In the genomic region with DNA sequence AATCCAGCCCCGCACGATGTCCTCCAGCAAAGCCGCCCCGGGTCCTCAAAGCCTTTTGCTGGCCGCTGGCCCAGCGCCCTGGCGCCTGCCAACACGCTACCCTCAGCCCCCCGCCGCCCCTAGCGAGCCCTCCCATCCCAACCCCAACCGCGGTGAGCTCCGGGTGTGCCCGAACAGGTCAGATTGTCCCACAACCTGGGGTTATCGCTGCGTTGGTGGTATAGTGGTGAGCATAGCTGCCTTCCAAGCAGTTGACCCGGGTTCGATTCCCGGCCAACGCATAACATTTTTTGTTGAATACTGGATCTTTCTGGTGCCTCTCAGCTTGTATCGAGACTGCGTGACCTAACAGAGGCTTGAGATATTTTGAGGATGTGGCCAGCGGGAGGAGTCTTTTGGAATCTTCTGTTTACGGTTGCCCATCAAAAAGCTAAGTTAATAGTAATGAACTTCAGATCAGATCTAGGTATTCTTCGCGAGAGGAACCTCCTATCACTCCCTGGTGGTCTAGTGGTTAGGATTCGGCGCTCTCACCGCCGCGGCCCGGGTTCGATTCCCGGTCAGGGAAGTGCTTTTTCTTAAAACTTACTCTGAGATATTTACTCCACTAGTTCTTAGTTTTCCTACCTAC, we compare ENCODE assay signal across 8 mouse cellular contexts. TPM values are rescaled to one million over a fixed set of nuclear protein-coding genes. Genes with fewer than 3 reads are reported as not detected.
DNase-seq lines count a peak whose midpoint lies in the region; ATAC-seq and TF ChIP-seq lines count a peak whose summit lies in the region.

No protein-coding gene starts in this region.

- no peak overlapping the region for H3ac ChIP-seq in myocyte (ENCODE audit: control insufficient read depth, insufficient read length)

- no peaks in the 10 kb centered on the region for H3K9me3 ChIP-seq in heart, embryonic 13.5 days
- H3K9me3 ChIP-seq in kidney, postnatal 0 days (replicated peaks; ENCODE audit: low read length): no peaks in the 10 kb centered on the region
- no peaks in the 10 kb centered on the region for H3K9me3 ChIP-seq in liver, embryonic 11.5 days (ENCODE audit: control insufficient read depth, low read length)

- no peaks in the 10 kb centered on the region for H3K79me2 ChIP-seq in myocyte (ENCODE audit: control insufficient read depth, insufficient read depth)

- peak; percentile 66 for ATAC-seq in erythroid progenitor cell, adult 5-6 weeks (replicated peaks; ENCODE audit: low FRiP score, poor library complexity, severe bottlenecking)
- peak; percentile 81 for ATAC-seq in heart, embryonic 13.5 days (ENCODE audit: extremely low read depth, insufficient number of reproducible peaks, low FRiP score, low TSS enrichment)
- ATAC-seq in kidney, postnatal 0 days (replicated peaks; ENCODE audit: low FRiP score, low read depth): peak; percentile 90
- peak; percentile 86 for ATAC-seq in liver, embryonic 11.5 days (replicated peaks; ENCODE audit: low FRiP score)

- WGBS in heart, embryonic 13.5 days: under 1% methylated on average over 35 of the region's 35 CpGs
- under 1% methylated on average over 35 of the region's 35 CpGs for WGBS in kidney, postnatal 0 days
- WGBS in liver, embryonic 11.5 days: under 1% methylated on average over 35 of the region's 35 CpGs

- peak; percentile 1; the same call in 1 of the 2 replicates for TF ChIP-seq CTCF in kidney, postnatal 0 days (IDR thresholded peaks at IDR 0.05; ENCODE audit: low read depth)

- peak overlapping the region; percentile 86 for H3K9ac ChIP-seq in heart, embryonic 13.5 days
- peak overlapping the region; percentile 46 for H3K9ac ChIP-seq in kidney, postnatal 0 days (ENCODE audit: low read depth, low read length)
- peak overlapping the region; percentile 74 for H3K9ac ChIP-seq in liver, embryonic 11.5 days (ENCODE audit: low read depth, low read length)

- DNase-seq in CD4-positive, CD25-positive, alpha-beta regulatory T cell, adult 2 months (ENCODE audit: low read depth, low spot score): peak; percentile 83
- peak; percentile 85 for DNase-seq in kidney, postnatal 0 days (ENCODE audit: low spot score)
- peak; percentile 91 for DNase-seq in liver, embryonic 11.5 days (ENCODE audit: low spot score)
- peak; percentile 83 to 93 for DNase-seq in spleen, postnatal 4 days (ENCODE audit: low spot score in 2 of 2)

- H3K36me3 ChIP-seq in heart, embryonic 13.5 days: no peaks in the 10 kb centered on the region
- H3K36me3 ChIP-seq in kidney, postnatal 0 days (ENCODE audit: insufficient read depth, low read length): no peaks in the 10 kb centered on the region
- no peaks in the 10 kb centered on the region for H3K36me3 ChIP-seq in liver, embryonic 11.5 days (ENCODE audit: control insufficient read depth, insufficient read depth, low read length)
- H3K36me3 ChIP-seq in myocyte (ENCODE audit: control insufficient read depth, insufficient read depth): no peaks in the 10 kb centered on the region

- H3K4me2 ChIP-seq in heart, embryonic 13.5 days: peak overlapping the region; percentile 75
- peak overlapping the region; percentile 58 for H3K4me2 ChIP-seq in kidney, postnatal 0 days (ENCODE audit: low read length)
- peak overlapping the region; percentile 86 for H3K4me2 ChIP-seq in liver, embryonic 11.5 days
- peak overlapping the region; percentile 58 for H3K4me2 ChIP-seq in myocyte (ENCODE audit: low read depth)

- no peak overlapping the region for H3K27ac ChIP-seq in brown adipose tissue, adult 24 weeks (replicated peaks; ENCODE audit: low read depth, low read length)
- H3K27ac ChIP-seq in heart, embryonic 13.5 days (replicated peaks): peak overlapping the region; percentile 78
- H3K27ac ChIP-seq in kidney, postnatal 0 days: peak overlapping the region; percentile 21; the same call in 1 of the 2 replicates
- peak overlapping the region; percentile 70 for H3K27ac ChIP-seq in liver, embryonic 11.5 days (ENCODE audit: low read depth, low read length)

- TF ChIP-seq POLR2A in myocyte (IDR thresholded peaks at IDR 0.05; ENCODE audit: insufficient read length, low read depth): no peak

- no peaks in the 10 kb centered on the region for H3K4me1 ChIP-seq in brown adipose tissue, adult 24 weeks (ENCODE audit: control insufficient read depth, insufficient read depth, insufficient read length, low read length)
- peaks cover 13% of the 10 kb centered on the region for H3K4me1 ChIP-seq in heart, embryonic 13.5 days
- no peaks in the 10 kb centered on the region for H3K4me1 ChIP-seq in kidney, postnatal 0 days (replicated peaks; ENCODE audit: insufficient read depth, low read length)
- peaks cover 15% of the 10 kb centered on the region for H3K4me1 ChIP-seq in liver, embryonic 11.5 days (replicated peaks; ENCODE audit: control insufficient read depth, insufficient read depth, low read length)

- no peaks in the 10 kb centered on the region; the same call in 1 of the 2 replicates for H3K27me3 ChIP-seq in heart, embryonic 13.5 days (replicated peaks)
- no peaks in the 10 kb centered on the region for H3K27me3 ChIP-seq in kidney, postnatal 0 days (ENCODE audit: insufficient read depth, low read length)
- H3K27me3 ChIP-seq in liver, embryonic 11.5 days (replicated peaks; ENCODE audit: control insufficient read depth, insufficient read depth, low read length): no peaks in the 10 kb centered on the region
- no peaks in the 10 kb centered on the region for H3K27me3 ChIP-seq in myocyte (ENCODE audit: control insufficient read depth, insufficient read depth, insufficient read length)

- peak overlapping the region; percentile 84 for H3K4me3 ChIP-seq in brown adipose tissue, adult 24 weeks (ENCODE audit: insufficient read depth, low read depth, low read length)
- H3K4me3 ChIP-seq in heart, embryonic 13.5 days: peak overlapping the region; percentile 78
- peak overlapping the region; percentile 59 for H3K4me3 ChIP-seq in kidney, postnatal 0 days (replicated peaks; ENCODE audit: low read depth, low read length)
- peak overlapping the region; percentile 81 for H3K4me3 ChIP-seq in liver, embryonic 11.5 days (ENCODE audit: low read depth, low read length)
- H3K4me3 ChIP-seq in myocyte: peak overlapping the region; percentile 47

TF ChIP-seq in myocyte, 11 proteins besides CTCF, POLR2A, EP300 and RAD21:
- no peak for TF ChIP-seq USF1 (IDR thresholded peaks at IDR 0.05; ENCODE audit: low read depth)
- TF ChIP-seq E2F4 (IDR thresholded peaks at IDR 0.05; ENCODE audit: insufficient read depth): no peak
- TF ChIP-seq MAX (IDR thresholded peaks at IDR 0.05; ENCODE audit: low read depth): no peak
- TF ChIP-seq MYOD1 (IDR thresholded peaks at IDR 0.05; ENCODE audit: control insufficient read depth in 1 of 3, insufficient read length in 2 of 3, low read depth in 2 of 3): no peak
- no peak for TF ChIP-seq CEBPB (IDR thresholded peaks at IDR 0.05; ENCODE audit: insufficient read depth, poor library complexity, severe bottlenecking)

RNA-seq across cellular contexts. Expression of a gene that starts 11.1 kb away (rescaled TPM):
- 2.6 and 11.0 TPM in 2 replicates for polyA plus RNA-seq in brown adipose tissue, adult 24 weeks (2012; ENCODE audit: insufficient read depth, insufficient read length, missing spikeins)
- total RNA-seq in erythroid progenitor cell, adult 5-6 weeks (2015; ENCODE audit: low replicate concordance): 19.8 TPM in 1 of 2 replicates, not detected in the other
- total RNA-seq in erythroid progenitor cell, adult 5-6 weeks (2017; ENCODE audit: low replicate concordance): not detected in 2 replicates
- 2.8 TPM in 2 replicates for polyA plus RNA-seq in heart, embryonic 13.5 days (2015; fragmentation: Nextera tagmentation; extraction: Ambion mirVana)
- 4.6 TPM in 2 replicates for polyA plus RNA-seq in kidney, postnatal 0 days (2015; fragmentation: Nextera tagmentation; extraction: Ambion mirVana)
- 1.4 and 2.2 TPM in 2 replicates for polyA plus RNA-seq in liver, embryonic 11.5 days (2014; fragmentation: Nextera tagmentation; extraction: Ambion mirVana)
- polyA plus RNA-seq in myocyte (2012; fragmentation: generic; extraction: Trizol): 2.2 TPM

RNA-seq across cellular contexts. Expression of a gene that starts 37.9 kb away (rescaled TPM):
- 15.9 and 17.1 TPM in 2 replicates for polyA plus RNA-seq in brown adipose tissue, adult 24 weeks (2012; ENCODE audit: insufficient read depth, insufficient read length, missing spikeins)
- 78.6 and 80.1 TPM in 2 replicates for total RNA-seq in erythroid progenitor cell, adult 5-6 weeks (2015; ENCODE audit: low replicate concordance)
- total RNA-seq in erythroid progenitor cell, adult 5-6 weeks (2017; ENCODE audit: low replicate concordance): 29.8 and 53.5 TPM in 2 replicates
- polyA plus RNA-seq in heart, embryonic 13.5 days (2015; fragmentation: Nextera tagmentation; extraction: Ambion mirVana): 6.9 and 9.1 TPM in 2 replicates
- 12.1 and 13.2 TPM in 2 replicates for polyA plus RNA-seq in kidney, postnatal 0 days (2015; fragmentation: Nextera tagmentation; extraction: Ambion mirVana)
- 28.7 and 29.8 TPM in 2 replicates for polyA plus RNA-seq in liver, embryonic 11.5 days (2014; fragmentation: Nextera tagmentation; extraction: Ambion mirVana)
- 0.05 TPM for polyA plus RNA-seq in myocyte (2012; fragmentation: generic; extraction: Trizol)

RNA-seq across cellular contexts. Expression of a gene that starts 47.7 kb away (rescaled TPM):
- 1,219 and 1,267 TPM in 2 replicates for polyA plus RNA-seq in brown adipose tissue, adult 24 weeks (2012; ENCODE audit: insufficient read depth, insufficient read length, missing spikeins)
- 50.8 and 70.4 TPM in 2 replicates for total RNA-seq in erythroid progenitor cell, adult 5-6 weeks (2015; ENCODE audit: low replicate concordance)
- total RNA-seq in erythroid progenitor cell, adult 5-6 weeks (2017; ENCODE audit: low replicate concordance): 4.7 and 14.6 TPM in 2 replicates
- 457 and 493 TPM in 2 replicates for polyA plus RNA-seq in heart, embryonic 13.5 days (2015; fragmentation: Nextera tagmentation; extraction: Ambion mirVana)
- polyA plus RNA-seq in kidney, postnatal 0 days (2015; fragmentation: Nextera tagmentation; extraction: Ambion mirVana): 381 and 403 TPM in 2 replicates
- 261 and 281 TPM in 2 replicates for polyA plus RNA-seq in liver, embryonic 11.5 days (2014; fragmentation: Nextera tagmentation; extraction: Ambion mirVana)
- polyA plus RNA-seq in myocyte (2012; fragmentation: generic; extraction: Trizol): 169 TPM

RNA-seq across cellular contexts. Expression of a gene that starts 47.8 kb away (rescaled TPM):
- 4.6 and 5.3 TPM in 2 replicates for polyA plus RNA-seq in brown adipose tissue, adult 24 weeks (2012; ENCODE audit: insufficient read depth, insufficient read length, missing spikeins)
- not detected in 2 replicates for total RNA-seq in erythroid progenitor cell, adult 5-6 weeks (2015; ENCODE audit: low replicate concordance)
- not detected in 2 replicates for total RNA-seq in erythroid progenitor cell, adult 5-6 weeks (2017; ENCODE audit: low replicate concordance)
- 0.33 and 0.36 TPM in 2 replicates for polyA plus RNA-seq in heart, embryonic 13.5 days (2015; fragmentation: Nextera tagmentation; extraction: Ambion mirVana)
- 0.77 and 1.2 TPM in 2 replicates for polyA plus RNA-seq in kidney, postnatal 0 days (2015; fragmentation: Nextera tagmentation; extraction: Ambion mirVana)
- 0.14 TPM in 1 of 2 replicates, not detected in the other for polyA plus RNA-seq in liver, embryonic 11.5 days (2014; fragmentation: Nextera tagmentation; extraction: Ambion mirVana)
- 0.11 TPM for polyA plus RNA-seq in myocyte (2012; fragmentation: generic; extraction: Trizol)
